Mouse (Mus musculus) ES-Bruce4 (cell line): ENCODE data around the gene Fam122a.

ENCODE experiments used
- CTCF ChIP-seq: IDR thresholded peaks from one replicate; pipeline ENCODE4 v1.8.1; 2011; ENCODE audit warnings: low read depth, low read length
- EP300 ChIP-seq: IDR thresholded peaks from 2 replicates; pipeline ENCODE4 v1.6.1; 2011; ENCODE audit warnings: low read depth, low read length; ENCODE audit not compliant: insufficient read depth
- POLR2A ChIP-seq: IDR thresholded peaks from one replicate; pipeline ENCODE4 v1.8.1; 2011; ENCODE audit warnings: low read length; ENCODE audit not compliant: insufficient read depth

DNA sequence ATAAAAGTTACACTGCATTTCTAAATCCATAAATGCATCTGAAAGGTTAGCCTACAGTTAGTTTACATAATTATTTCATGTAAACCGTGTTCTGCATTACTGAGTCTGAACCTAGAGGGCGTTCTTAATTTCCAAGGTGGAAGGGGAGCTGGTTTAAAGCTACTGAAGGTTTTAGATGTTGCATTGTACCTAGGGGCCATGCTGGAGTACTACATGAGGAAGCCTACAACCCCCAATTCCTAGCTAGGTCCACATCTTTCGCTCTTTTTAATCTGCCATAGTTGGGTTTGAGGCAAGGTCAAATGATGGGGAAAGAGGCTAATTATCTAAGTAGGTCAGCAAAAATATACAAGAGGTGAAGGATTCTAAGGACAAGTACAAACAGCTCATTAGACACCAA lies 25.5 kb downstream of the Fam122a start:
- TF ChIP-seq CTCF (no peak), EP300 (no peak), POLR2A (no peak)
